Mouse (Mus musculus) kidney, adult 2 months (tissue): Measurements from ENCODE around the gene Slc25a26.

Experiments used
- CTCF ChIP-seq: fragments of 200-500 bp; conservative IDR thresholded peaks from 2 replicates; pipeline ENCODE4 v1.5.1; 2011; ENCODE audit warnings: low read depth, mild to moderate bottlenecking, control low read depth, low read length, moderate library complexity, mixed read lengths; ENCODE audit not compliant: insufficient read depth, insufficient read length
- POLR2A ChIP-seq: fragments of 200-500 bp; IDR thresholded peaks from one replicate; pipeline ENCODE4 v1.6.1; 2011; ENCODE audit warnings: low read depth, low read length, control low read depth

DNA sequence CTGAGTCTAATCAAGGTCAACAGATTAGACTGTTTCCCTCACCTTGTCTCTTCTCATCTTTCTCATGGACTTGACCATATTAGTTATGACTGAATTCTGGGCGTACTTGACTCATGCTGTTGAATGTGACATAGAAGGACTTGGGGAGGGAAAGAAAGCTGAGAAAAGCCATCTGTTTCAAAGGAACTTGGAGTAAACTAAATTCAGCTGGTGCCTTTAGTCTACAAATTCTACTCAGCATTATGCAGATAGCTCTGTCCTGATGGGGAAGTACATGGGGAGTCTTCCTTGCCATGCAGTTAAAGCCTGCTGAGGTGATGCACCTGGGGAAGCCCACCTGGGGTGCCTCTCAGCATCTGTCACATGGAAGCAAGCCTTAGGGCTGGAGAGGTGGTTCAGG, 37.5 kb downstream of the Slc25a26 start:
- no peak for TF ChIP-seq CTCF
- TF ChIP-seq POLR2A: no peak
